Mouse (Mus musculus): ENCODE measurements around the gene Ceacam2.

DNA sequence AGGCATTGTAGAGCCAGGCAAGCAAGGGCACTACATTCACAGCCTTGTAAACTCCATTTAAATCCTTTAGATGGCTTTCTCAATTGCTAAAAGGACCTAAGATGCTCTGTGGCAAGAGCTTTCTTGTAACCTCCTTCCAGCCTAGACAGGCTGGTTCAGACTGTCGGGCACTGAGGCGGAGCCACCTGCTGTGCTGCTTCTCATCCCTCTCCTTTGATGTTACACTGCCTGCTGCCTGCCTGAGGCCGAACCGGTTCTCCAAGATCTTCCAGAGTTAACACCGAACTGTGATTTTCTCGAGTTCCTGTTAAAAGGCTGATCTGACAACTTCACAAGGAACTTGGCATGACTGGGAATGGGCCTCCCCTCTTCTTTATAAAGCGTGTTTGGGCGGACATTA, 36.2 kb upstream of the Ceacam2 start:
- TF ChIP-seq CTCF (IDR thresholded peaks at IDR 0.05; ENCODE audit: control insufficient read depth, insufficient read depth, insufficient read length) (no peak), MYOG (IDR thresholded peaks at IDR 0.05; ENCODE audit: control insufficient read depth, extremely low read depth, insufficient read length) (no peak), USF1 (IDR thresholded peaks at IDR 0.05; ENCODE audit: low read depth) (no peak), MYOD1 (IDR thresholded peaks at IDR 0.05; ENCODE audit: control insufficient read depth, insufficient read length, low read depth) (no peak)
